Mouse (Mus musculus) adrenal gland, adult 18-20 months (tissue): ENCODE measurements around the gene Neurl1b. TPM values are rescaled to one million over a fixed set of nuclear protein-coding genes. Genes with fewer than 3 reads are reported as not detected.

ENCODE experiments used
- DNase-seq, 2 experiments: peaks; one replicate each; pipeline ENCODE4 v3.0.0; 2021 to 2022; ENCODE audit warnings: low spot score in 2 of 2
- total RNA-seq, 2 experiments: library from RNA; stranded (reverse); gene quantifications; 1 replicate in 1 of 2; 2 replicates in 1 of 2; pipeline ENCODE4 v1.2.3; 2021

The Neurl1b gene
- total RNA-seq, 2 experiments from 2014 or later: 23.2 to 35.2 TPM

DNA sequence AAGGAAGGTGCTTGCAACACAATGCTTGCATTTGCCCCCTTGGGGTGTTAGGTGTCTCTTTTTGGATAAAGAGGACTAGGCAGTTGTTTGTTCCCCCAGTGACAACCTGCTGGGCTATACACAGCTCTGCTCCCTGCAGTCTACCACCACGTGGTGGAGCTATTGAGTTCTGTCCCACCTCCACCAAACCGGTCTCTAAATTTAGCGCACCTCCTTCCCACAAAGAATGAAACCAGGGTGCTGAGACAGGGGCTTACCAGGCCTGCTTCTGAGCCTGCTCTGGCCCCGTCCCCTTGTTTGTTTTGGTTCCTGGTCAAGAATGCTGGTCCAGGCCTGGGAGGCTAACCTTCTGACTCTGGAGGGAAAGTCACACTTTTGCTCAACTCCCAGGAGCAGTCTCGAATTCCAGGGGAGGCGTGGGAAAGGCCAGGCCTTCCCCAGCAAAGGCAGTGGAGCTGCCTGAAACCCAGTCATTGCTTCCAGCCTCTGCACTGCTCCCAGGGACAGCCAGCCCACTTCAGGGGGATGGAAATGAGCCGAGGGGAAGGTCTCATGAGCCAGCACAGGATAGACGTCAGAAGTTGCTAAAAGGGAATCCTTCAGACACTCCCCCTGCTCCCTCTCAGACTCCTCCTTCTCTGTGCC lies 37.1 kb downstream of the Neurl1b start:
- peak; percentile 53 to 56 for DNase-seq

DNA sequence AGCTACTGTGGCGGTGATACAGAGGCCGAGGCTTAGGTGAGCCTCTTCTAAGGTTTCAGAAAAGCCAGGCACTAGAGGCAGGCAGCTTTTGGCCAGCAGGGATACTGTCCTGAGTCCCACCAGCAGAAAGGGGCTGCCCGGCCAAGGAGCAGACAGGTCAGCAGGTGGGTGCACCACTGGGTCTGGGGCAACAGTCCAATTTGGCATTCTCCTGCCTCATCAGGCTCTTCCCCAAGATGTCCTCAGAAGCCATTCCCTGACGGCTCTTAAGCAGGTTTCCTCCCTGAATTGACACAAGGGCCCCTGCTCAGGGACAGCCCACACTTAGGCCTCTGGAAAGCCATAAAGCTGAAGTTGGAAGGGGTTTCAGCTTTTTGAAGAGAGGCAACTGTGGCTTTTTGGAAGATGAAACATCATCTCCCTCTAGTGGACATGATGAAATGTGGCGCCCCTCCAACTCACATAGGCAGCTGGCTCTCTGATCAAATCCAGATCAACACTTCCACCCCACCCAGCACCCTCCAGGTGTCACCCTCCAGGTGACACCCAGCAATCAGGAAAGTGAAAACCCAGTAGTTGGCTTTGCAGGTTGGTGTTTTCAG lies 37.8 kb downstream of the Neurl1b start:
- DNase-seq: peak; percentile 45 to 53

DNA sequence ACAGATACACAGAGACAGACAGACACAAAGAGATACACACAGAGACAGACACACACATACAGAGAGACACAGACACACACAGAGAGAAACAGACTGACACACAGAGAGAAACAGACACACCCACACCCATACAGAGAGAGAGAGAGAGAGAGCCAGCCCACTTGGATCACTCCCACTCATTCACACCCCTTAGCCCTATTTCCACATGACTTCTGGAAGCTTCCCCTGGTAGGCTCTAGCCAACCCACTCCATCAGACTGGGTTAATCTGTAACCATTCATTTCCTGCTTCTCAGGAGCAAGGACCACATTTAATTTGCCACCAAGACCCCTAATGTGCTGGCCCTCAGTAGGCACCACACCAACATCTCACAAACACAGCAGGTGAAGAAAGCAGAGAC lies 42.9 kb downstream of the Neurl1b start:
- DNase-seq: no peak

DNA sequence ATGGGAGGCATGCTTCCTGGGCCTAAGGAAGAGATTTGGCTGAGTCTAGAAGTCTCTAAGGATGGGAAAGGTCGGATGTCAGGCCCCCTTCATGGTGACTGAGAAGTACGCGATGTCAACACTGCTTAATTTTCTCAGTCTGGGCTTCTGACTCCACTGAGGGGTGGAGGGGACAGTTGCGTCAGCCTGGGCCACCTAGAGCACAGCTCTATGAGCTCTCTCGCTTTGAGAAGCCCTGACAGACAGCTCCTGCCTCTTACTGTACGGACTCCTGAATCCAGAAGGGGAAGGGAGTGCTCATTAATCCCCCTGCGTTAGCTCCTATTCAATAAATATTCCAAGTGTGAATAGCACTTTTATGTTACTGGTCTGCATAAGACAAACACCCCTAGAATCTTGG lies 43.4 kb downstream of the Neurl1b start:
- no peak for DNase-seq

DNA sequence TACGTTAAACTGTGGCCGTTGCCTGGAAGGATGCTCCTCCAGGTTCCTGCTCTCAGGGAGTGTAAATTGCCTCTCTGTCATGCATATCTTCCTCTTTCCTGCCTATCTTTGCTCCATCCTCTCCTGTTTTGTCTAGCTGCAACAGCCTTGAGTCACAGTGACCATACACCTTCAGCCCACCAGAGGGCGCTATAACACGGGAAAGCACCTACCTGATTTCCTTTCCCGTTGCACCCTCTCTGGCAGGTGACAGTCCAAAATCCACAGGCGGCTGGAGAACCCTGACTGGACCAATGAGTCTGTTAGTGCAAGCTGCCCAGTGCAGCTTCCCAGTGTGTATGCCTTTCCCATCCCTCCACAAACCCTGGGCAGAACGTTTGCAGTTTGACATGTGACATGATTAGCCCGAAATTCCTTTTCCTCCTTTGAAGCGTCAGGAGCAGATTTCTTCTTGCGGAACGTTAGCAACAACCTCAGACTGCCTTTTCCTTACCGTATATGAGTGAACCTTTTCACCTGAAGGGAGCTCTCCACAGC lies 48.1 kb downstream of the Neurl1b start:
- DNase-seq: peak; percentile 80 to 83

DNA sequence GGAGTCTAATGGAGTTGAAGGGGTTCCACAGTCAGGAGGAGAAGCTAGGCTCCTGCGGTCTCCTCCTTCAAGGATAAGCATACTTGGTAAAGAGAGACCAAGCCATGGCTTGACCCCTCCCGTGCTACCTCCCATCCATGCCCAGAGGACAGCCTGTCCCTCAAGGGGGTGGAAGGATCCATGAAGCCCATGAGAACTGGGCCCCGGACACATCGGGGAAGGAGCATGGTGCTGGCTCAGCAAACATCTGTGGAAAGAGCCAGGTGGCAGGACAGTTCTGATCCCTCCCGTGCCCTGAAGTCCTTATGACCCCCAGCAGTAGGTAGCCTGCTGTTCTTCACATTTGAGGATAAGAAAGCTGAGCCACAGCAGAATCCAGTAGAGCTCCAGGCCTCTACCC lies 48.8 kb downstream of the Neurl1b start:
- DNase-seq: no peak

DNA sequence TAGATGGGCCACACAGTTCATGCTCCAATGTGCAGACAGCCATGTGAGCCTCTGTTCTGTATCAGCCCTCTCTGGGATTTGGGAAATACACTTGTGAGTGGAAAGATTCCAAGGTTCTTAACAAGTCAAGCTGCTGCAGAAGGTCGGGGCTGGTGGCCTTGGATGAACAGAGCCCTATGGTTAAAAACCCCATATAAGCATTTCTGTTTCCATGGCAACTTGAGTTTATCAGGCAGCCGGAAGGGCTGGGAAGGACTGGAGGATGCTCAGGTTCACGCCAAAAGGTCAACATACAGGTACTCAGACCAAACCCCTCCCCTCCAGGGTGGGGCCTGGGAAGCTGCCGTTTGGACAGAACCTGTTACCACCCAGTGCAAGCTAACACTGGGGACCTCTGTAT lies 49.4 kb downstream of the Neurl1b start:
- DNase-seq: no peak

DNA sequence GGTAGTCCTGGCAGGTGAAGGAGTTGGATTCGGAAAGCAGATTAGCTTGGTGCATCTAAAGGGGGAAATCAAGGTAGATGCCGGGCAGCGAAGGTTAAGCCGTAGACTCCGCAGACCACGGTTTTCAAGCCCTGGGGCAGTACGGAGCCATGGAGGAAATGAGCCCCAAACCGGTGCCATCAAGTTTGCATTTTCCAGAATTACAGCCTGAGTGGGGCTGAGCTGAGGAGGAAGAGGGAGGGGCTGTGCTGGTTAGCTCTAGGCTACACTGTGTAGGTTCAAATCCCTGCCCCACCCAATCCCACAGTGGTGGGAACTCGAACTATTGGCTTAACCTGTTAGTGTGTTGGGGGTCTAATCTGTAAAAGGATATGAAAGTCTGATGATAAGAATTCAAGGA lies 49.9 kb downstream of the Neurl1b start:
- no peak for DNase-seq

DNA sequence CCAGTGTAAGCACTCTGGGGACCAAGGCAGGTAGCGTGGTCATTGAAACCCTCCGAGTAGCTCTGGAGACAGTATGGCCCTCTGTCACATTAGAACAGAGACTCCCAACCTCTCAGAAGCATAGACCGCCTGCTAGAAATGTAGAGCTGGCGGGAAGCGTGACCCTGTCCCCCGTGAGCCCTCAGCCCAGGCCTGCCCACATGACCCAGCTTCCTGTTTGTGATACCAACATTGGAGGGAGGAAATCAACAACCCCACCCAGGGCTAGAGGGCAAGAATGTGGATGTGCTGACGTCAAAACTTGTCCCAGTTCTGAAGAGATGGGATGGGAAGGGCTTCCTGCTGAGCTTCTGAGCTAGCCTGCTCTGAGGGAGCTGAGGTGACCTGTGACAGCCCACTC lies 50.3 kb downstream of the Neurl1b start:
- DNase-seq: peak in 1 of 2 experiments; percentile 47

DNA sequence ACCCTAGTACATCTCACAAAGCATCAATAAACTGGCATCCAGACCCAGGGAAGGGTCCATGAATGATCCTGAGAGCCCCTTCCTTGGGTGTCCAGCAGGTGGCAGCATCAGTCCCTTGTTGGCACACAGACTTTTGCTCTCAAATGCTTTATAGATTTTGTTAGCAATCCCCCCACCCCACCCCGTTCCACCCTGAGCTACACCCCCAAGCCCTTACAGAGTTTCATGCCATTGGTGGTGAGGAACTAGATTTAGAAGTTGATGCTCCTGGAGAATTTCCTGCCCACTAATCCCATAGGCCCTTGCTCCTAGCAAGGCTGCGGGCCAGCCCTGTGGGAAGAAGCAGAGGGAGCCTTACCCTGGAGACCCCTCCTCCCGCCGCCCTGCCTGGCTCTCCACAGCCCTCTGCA lies 52.1 kb downstream of the Neurl1b start:
- peak; percentile 80 to 88 for DNase-seq

DNA sequence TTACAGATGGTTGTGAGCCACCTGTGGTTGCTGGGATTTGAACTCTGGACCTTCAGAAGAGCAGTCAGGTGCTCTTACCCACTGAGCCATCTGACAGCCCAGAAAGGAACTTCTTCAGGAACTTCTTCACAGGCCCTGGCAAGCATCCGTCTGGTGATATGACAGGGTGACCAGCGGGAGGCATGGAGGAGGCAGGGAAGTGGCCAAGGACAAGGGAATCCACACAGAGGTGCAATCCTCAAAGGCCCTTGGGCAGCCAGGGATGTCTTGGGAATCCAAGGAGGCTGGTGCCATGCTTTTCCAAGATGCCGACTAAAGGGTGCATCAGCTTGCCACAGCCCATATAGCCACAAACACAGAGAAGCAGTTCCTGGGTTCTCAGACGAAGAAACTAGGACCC lies 53.0 kb downstream of the Neurl1b start:
- no peak for DNase-seq

DNA sequence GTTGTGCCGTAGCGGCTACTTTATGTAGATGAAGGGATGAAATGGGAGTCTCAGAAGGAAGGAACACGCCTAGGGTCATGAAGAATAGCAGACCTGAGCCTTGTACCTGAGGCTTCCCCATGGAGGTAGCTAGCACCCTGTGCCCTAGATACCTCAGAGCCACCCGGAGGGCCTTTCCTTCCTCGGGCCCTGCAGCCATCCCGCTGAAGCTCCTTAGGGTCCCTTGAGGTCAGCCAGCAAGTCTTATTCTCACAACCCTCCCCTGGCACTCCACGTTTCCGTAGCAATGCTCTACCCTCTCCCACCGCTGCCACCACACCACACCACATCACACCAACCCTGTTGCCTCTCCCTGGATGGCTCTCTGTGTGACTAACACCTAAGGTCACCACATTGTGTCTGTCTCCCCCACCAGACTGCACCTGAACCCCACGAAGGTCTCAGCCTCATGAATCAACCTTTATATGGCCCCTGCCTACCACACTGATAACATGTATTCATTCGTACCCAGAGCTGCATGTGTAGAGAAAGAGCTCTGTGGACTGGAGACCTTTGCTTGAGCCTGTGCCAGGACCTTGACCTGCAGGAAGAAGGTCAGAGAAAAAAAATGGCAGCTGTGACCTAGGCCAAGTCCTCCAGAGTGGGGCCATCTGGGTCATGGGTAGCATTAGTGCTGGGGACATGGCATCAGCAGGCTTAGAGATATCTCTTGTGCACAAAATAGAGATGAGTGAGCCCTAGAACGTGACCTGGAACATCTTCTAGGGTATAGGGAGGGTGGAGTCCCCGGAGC lies 53.7 kb downstream of the Neurl1b start:
- DNase-seq: no peak

DNA sequence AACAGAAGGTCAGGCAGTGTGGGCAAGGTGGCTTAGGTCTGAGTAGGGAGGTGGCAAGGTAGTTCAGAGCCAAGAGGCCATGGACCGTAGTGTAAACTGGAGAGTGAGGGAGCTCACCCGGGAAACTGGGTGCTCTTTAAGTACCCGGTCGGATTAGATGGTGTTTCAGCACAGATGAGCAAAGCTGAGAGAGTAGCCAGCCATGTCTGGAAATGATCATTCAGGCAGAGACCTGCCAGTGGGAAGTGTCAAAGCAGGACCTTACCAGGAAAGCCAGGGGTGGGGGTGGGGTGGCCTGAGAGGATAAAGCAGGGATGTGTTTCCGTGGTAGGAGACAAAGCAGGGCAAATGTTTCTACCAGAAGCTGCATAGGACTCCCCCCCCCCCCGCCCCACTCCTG lies 62.2 kb downstream of the Neurl1b start:
- DNase-seq: no peak

DNA sequence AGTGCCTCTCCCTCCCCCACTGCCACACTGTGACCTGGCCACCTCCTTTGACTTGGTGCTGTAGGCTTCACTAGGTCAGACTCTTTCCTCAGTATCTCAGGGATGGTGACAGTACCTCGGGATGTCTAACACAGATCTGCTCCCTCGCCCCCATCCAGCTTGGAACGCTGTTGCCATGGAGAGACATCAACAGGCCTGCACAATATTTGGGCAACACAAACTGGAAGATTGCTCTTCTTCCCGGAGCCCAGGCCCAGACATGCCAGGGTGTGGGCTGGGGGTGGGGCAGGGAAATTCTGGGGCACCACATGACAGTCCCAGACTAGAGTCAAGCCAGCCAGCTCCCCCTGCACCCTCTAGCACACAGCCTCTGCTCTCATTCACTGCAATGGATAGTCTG lies 64.0 kb downstream of the Neurl1b start:
- DNase-seq: no peak

DNA sequence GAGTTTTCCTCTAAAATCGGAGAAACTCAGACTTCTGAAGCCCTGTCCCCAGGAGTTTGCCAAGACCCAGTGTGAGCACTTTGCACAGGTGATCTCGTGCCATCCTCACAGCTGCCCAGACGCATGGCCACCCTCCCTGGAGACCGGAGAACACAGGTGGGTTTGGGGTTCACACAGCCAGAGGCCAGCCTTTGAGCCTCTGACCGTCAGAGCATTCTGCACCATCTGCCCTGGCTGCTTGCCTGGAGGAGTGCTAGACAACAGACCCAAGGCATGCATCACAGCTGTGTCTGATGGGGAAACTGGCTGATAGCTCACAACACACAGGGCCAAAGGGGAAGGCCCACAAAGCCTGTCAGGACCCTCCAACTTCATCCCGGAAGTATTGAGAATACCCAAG lies 65.0 kb downstream of the Neurl1b start:
- DNase-seq: no peak

DNA sequence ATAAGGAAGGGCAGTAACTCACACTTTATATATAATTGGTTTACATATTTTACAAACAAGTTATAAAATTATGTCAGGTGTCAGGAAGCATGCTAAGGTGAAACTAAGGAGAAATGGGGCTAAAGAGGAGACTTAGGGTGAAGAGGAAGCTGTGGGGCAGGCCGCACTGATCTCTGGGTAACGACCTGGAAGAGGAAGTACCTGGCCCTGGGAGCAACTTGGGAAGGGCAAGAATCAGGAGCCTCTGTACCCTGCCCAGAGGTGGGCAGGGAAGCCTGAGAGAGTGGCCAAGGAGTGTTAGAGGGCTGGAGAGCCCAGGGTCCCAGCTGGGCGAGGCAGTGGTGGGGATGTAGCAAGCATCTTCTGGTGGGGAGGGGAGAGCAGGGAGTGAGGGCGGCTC lies 66.3 kb downstream of the Neurl1b start:
- DNase-seq: no peak

DNA sequence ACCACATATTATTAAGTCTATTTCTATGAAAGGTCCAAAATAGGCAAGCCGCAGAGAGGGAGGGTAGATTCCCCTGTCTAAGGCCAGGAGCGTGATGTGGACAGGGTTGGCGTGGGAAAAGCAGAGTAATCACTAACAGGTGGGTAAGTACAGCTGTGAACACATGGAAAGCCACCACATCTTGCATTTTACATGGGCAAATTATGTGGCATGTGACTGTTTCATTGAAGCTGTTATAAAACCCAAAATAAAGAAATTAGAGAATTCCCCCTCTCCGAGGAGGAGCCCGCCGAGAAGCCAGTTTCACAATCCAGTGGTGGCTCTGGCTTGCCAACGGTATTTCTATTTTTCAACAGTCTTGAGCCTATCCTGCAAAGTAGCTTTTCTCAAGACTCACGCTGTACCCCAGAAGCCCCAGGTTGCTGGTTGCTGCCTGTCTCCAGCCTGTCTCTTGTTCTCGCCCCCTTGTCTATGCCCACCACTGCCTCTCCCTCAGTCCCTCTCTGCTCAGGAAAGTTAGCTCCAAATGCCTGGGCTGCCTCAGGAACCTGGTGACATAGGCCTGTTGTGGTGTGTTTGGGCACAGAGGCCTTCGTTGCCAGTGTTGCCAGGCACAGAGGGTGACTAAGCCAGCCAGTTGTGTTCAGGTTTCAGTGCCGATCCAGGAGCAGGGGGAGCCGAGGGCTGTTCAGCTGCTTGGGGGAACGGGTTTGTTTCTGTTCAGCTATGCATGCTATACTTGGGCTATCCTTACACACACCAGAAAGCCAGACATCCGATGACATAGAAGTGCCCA lies 70.2 kb downstream of the Neurl1b start:
- no peak for DNase-seq

DNA sequence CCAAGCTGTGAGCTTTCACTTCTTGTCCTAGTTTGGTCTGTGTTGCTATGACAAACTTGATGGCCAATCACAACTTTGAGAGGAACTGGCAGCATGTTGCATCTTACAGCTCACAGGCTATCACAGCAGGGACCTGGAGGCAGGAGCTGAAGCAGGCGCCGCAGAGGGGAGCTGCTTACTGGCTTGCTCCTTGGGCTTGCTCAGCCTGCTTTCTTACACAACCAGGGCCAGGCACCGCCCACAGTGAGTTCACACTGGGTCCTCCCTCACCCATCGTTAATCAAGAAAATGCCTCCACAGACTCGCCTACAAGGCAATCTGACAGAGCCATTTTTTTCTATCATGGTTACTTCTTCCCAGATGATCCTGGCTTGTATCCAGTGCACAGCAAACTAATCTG lies 72.6 kb downstream of the Neurl1b start:
- no peak for DNase-seq

DNA sequence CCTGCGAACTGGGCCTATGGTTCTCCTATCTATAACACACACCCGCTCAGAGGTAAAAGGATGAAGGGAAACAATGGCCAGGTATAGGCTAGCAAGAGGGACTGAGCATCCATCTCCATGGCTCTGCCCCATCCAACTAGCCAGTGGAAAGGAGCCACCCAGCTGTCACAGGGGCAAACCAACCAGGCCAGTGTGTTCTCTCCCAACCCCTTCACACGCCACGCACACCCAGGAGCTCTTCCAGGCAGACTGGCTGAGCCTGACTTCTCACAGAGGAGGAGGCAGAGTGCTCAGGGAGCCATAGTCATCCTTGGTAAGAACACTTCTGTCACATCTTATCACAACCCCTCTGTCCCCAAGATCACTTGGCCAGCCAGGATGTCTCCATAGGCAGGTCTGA lies 73.3 kb downstream of the Neurl1b start:
- no peak for DNase-seq

DNA sequence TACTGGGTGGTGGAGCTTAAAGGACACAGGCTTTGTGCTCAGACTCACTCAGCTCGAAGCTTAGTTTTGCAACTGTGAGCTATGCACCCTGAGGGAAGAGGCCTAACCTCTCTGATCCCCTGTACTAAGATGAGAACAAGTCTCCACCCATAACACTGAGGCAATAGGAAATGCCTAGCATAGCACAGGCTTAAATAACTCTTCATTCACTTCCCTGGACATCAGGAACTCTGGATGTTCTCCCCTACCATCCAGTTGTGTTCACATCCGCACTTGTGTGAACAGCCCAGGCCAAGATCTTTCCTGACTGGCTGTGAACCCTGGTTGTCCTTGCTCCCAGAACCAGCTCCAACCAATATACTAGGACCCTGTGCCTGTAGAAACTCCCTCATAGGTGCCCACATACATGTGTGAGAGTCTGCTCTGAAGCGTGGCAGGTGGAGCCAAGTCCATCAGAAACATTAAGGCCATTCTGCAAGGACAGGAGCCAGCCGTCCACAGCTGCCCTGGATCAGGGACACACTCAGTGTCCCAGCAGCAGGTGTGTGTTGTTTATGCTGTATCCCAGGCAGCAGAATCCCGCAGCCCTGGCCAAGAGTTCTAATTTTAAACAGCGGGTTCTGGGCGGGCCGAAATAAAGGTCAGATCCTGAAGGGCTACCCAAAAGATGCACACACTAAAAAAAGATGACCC lies 74.2 kb downstream of the Neurl1b start:
- no peak for DNase-seq

DNA sequence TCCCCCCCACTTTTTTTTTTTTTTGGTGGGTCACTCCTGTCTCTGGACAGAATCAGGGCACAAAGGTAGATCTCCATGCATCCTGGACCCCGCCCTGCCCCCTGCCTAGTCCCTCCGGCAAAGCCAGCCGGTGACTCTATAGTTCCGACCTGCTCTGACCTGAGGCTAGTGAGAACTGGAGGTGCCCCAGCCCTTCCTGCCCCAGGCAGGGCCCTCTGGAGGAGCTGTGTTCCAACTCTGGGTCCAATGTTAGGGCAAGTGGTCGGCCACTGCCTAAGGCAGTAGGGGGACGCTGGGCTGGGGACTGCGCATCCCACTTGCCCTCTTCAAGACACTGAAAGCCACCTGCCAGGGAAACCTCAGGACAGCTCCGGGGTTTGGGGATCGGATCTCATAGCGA lies 75.4 kb downstream of the Neurl1b start:
- DNase-seq: no peak
